Mouse (Mus musculus): ENCODE data around the gene Trappc11.

GRCm38 (mm10) chr8:47558274-47558673 lies 25.0 kb upstream of the Trappc11 start:
- TF ChIP-seq CTCF (IDR thresholded peaks at IDR 0.05; ENCODE audit: extremely low read depth, insufficient read depth, low read length) (no peak), POLR2A (IDR thresholded peaks at IDR 0.05; ENCODE audit: extremely low read depth, insufficient read depth, low read length) (no peak)

Data from cortical plate, adult 2 months (tissue).